Mouse (Mus musculus): ENCODE results near the gene Gnas. TPM values are rescaled to one million over a fixed set of nuclear protein-coding genes. Genes with fewer than 3 reads are reported as not detected.

Gnas gene
- polyA plus RNA-seq, 1 experiment, result 2,122 TPM

GRCm38 (mm10) chr2:174271459-174271858 lies 12.7 kb upstream of the Gnas start:
- Histone ChIP-seq H3K4me3 (ENCODE audit: insufficient read depth, low read length) (no peak overlapping the region), H3K27ac (ENCODE audit: insufficient read depth, low read length) (no peak overlapping the region), H3K4me1 (ENCODE audit: control insufficient read depth, insufficient read depth, low read length) (no peaks in the 10 kb centered on the region)
- TF ChIP-seq POLR2A (IDR thresholded peaks at IDR 0.05; ENCODE audit: extremely low read depth, insufficient read depth, low read length) (no peak), CTCF (IDR thresholded peaks at IDR 0.05; ENCODE audit: extremely low read depth, insufficient read depth, low read length) (no peak)

GRCm38 (mm10) chr2:174273131-174273530 lies 11.0 kb upstream of the Gnas start:
- no peak overlapping the region for H3K27ac ChIP-seq (ENCODE audit: insufficient read depth, low read length)
- no peak for TF ChIP-seq POLR2A (IDR thresholded peaks at IDR 0.05; ENCODE audit: extremely low read depth, insufficient read depth, low read length)
- TF ChIP-seq CTCF (IDR thresholded peaks at IDR 0.05; ENCODE audit: extremely low read depth, insufficient read depth, low read length), result no peak
- no peak overlapping the region for H3K4me3 ChIP-seq (ENCODE audit: insufficient read depth, low read length)
- H3K4me1 ChIP-seq (ENCODE audit: control insufficient read depth, insufficient read depth, low read length), result no peaks in the 10 kb centered on the region

- Histone ChIP-seq H3K4me1 (ENCODE audit: control insufficient read depth, insufficient read depth, low read length) (no peaks in the 10 kb centered on the region), H3K4me3 (ENCODE audit: insufficient read depth, low read length) (no peak overlapping the region), H3K27ac (ENCODE audit: insufficient read depth, low read length) (no peak overlapping the region)
- TF ChIP-seq POLR2A (IDR thresholded peaks at IDR 0.05; ENCODE audit: extremely low read depth, insufficient read depth, low read length), result no peak
- TF ChIP-seq CTCF (IDR thresholded peaks at IDR 0.05; ENCODE audit: extremely low read depth, insufficient read depth, low read length), result no peak
Measured at GRCm38 (mm10) chr2:174273961-174274360, 10.2 kb upstream of the Gnas start.

- Histone ChIP-seq H3K27ac (ENCODE audit: insufficient read depth, low read length) (no peak overlapping the region), H3K4me3 (ENCODE audit: insufficient read depth, low read length) (no peak overlapping the region), H3K4me1 (ENCODE audit: control insufficient read depth, insufficient read depth, low read length) (no peaks in the 10 kb centered on the region)
- no peak for TF ChIP-seq POLR2A (IDR thresholded peaks at IDR 0.05; ENCODE audit: extremely low read depth, insufficient read depth, low read length)
- TF ChIP-seq CTCF (IDR thresholded peaks at IDR 0.05; ENCODE audit: extremely low read depth, insufficient read depth, low read length), result no peak
Measured at GRCm38 (mm10) chr2:174279771-174280170, 4.3 kb upstream of the Gnas start.

GRCm38 (mm10) chr2:174283341-174283740 lies 779 bp upstream of the Gnas start:
- Histone ChIP-seq H3K4me1 (ENCODE audit: control insufficient read depth, insufficient read depth, low read length) (no peaks in the 10 kb centered on the region), H3K27ac (ENCODE audit: insufficient read depth, low read length) (no peak overlapping the region), H3K4me3 (ENCODE audit: insufficient read depth, low read length) (no peak overlapping the region)
- TF ChIP-seq POLR2A (IDR thresholded peaks at IDR 0.05; ENCODE audit: extremely low read depth, insufficient read depth, low read length) (no peak), CTCF (IDR thresholded peaks at IDR 0.05; ENCODE audit: extremely low read depth, insufficient read depth, low read length) (no peak)

- H3K4me3 ChIP-seq (ENCODE audit: insufficient read depth, low read length), result no peak overlapping the region
- H3K27ac ChIP-seq (ENCODE audit: insufficient read depth, low read length), result no peak overlapping the region
- TF ChIP-seq CTCF (IDR thresholded peaks at IDR 0.05; ENCODE audit: extremely low read depth, insufficient read depth, low read length) (no peak), POLR2A (IDR thresholded peaks at IDR 0.05; ENCODE audit: extremely low read depth, insufficient read depth, low read length) (no peak)
Measured at GRCm38 (mm10) chr2:174284807-174285457, 812 bp downstream of the Gnas start.

GRCm38 (mm10) chr2:174285921-174286470 lies 1.9 kb downstream of the Gnas start:
- Histone ChIP-seq H3K4me1 (ENCODE audit: control insufficient read depth, insufficient read depth, low read length) (no peaks in the 10 kb centered on the region), H3K27ac (ENCODE audit: insufficient read depth, low read length) (no peak overlapping the region), H3K4me3 (ENCODE audit: insufficient read depth, low read length) (no peak overlapping the region)
- TF ChIP-seq POLR2A (IDR thresholded peaks at IDR 0.05; ENCODE audit: extremely low read depth, insufficient read depth, low read length) (no peak), CTCF (IDR thresholded peaks at IDR 0.05; ENCODE audit: extremely low read depth, insufficient read depth, low read length) (no peak)

More at GRCm38 (mm10) chr2:174284807-174285457, 812 bp downstream of the Gnas start:
- H3K4me1 ChIP-seq (ENCODE audit: control insufficient read depth, insufficient read depth, low read length), result no peaks in the 10 kb centered on the region

- TF ChIP-seq CTCF (IDR thresholded peaks at IDR 0.05; ENCODE audit: extremely low read depth, insufficient read depth, low read length), result no peak
- TF ChIP-seq POLR2A (IDR thresholded peaks at IDR 0.05; ENCODE audit: extremely low read depth, insufficient read depth, low read length), result no peak
- Histone ChIP-seq H3K4me3 (ENCODE audit: insufficient read depth, low read length) (no peak overlapping the region), H3K4me1 (ENCODE audit: control insufficient read depth, insufficient read depth, low read length) (no peaks in the 10 kb centered on the region), H3K27ac (ENCODE audit: insufficient read depth, low read length) (no peak overlapping the region)
Measured at GRCm38 (mm10) chr2:174287921-174288320, 3.8 kb downstream of the Gnas start.

- H3K4me3 ChIP-seq (ENCODE audit: insufficient read depth, low read length), result no peak overlapping the region
- no peak for TF ChIP-seq POLR2A (IDR thresholded peaks at IDR 0.05; ENCODE audit: extremely low read depth, insufficient read depth, low read length)
- no peak for TF ChIP-seq CTCF (IDR thresholded peaks at IDR 0.05; ENCODE audit: extremely low read depth, insufficient read depth, low read length)
- H3K4me1 ChIP-seq (ENCODE audit: control insufficient read depth, insufficient read depth, low read length), result no peaks in the 10 kb centered on the region
- H3K27ac ChIP-seq (ENCODE audit: insufficient read depth, low read length), result no peak overlapping the region
Measured at GRCm38 (mm10) chr2:174288673-174289430, 4.7 kb downstream of the Gnas start.

Data from cortical plate, adult 2 months (tissue).